Comparison of ENCODE assay signal across 8 mouse cellular contexts in genomic region chr6:82714243-82714642, GRCm38 (mm10). TPM values are rescaled to one million over a fixed set of nuclear protein-coding genes. Genes with fewer than 3 reads are reported as not detected.
DNase-seq lines count a peak whose midpoint lies in the region; ATAC-seq and TF ChIP-seq lines count a peak whose summit lies in the region.

No protein-coding gene starts in this region.

- peak; percentile 64 for DNase-seq in MEL-GATA-1-ER (ENCODE audit: extremely low read depth, low read depth)
- DNase-seq in cerebellum, adult 11 months = peak; percentile 39
- DNase-seq in heart, postnatal 4 days = peak; percentile 84
- peak; percentile 77 to 87 for DNase-seq in layer of hippocampus, adult 2 months (ENCODE audit: low spot score in 2 of 2)
- peak; percentile 87 for DNase-seq in lung, postnatal 0 days (ENCODE audit: low spot score)
- peak; percentile 70 for DNase-seq in ovary, postnatal 14 days (ENCODE audit: low spot score)
- peak; percentile 76 for DNase-seq in thymus, postnatal 0 days (ENCODE audit: low spot score)

- no peak overlapping the region for H3K9ac ChIP-seq in forebrain, embryonic 16.5 days (replicated peaks; ENCODE audit: low read depth, low read length)
- H3K9ac ChIP-seq in lung, postnatal 0 days (replicated peaks; ENCODE audit: low read depth) = no peak overlapping the region

- ATAC-seq in forebrain, embryonic 16.5 days = peak; percentile 67
- peak; percentile 76 for ATAC-seq in lung, postnatal 0 days

- H3K4me2 ChIP-seq in forebrain, embryonic 16.5 days (ENCODE audit: low read length) = no peak overlapping the region
- no peak overlapping the region for H3K4me2 ChIP-seq in lung, postnatal 0 days (replicated peaks; ENCODE audit: low read depth, low read length)

- H3K9me3 ChIP-seq in forebrain, embryonic 16.5 days (ENCODE audit: control insufficient read depth, low read length) = no peaks in the 10 kb centered on the region
- H3K9me3 ChIP-seq in lung, postnatal 0 days (ENCODE audit: low read length) = no peaks in the 10 kb centered on the region

- H3K27ac ChIP-seq in forebrain, embryonic 16.5 days (ENCODE audit: low read length) = no peak overlapping the region
- H3K27ac ChIP-seq in layer of hippocampus, adult 2 months = no peak overlapping the region
- no peak overlapping the region for H3K27ac ChIP-seq in lung, postnatal 0 days (ENCODE audit: low read length)

- TF ChIP-seq EP300 in lung, postnatal 0 days (IDR thresholded peaks at IDR 0.05) = no peak

- no peak overlapping the region for H3K4me3 ChIP-seq in forebrain, embryonic 16.5 days (replicated peaks; ENCODE audit: low read length)
- no peak overlapping the region for H3K4me3 ChIP-seq in layer of hippocampus, adult 2 months
- no peak overlapping the region for H3K4me3 ChIP-seq in lung, postnatal 0 days (ENCODE audit: low read depth, low read length)

- H3K36me3 ChIP-seq in forebrain, embryonic 16.5 days (ENCODE audit: control insufficient read depth, insufficient read depth) = no peaks in the 10 kb centered on the region
- no peaks in the 10 kb centered on the region for H3K36me3 ChIP-seq in lung, postnatal 0 days (ENCODE audit: insufficient read depth, low read length)

- WGBS in forebrain, embryonic 16.5 days = 11% methylated on average over 3 of the region's 3 CpGs
- WGBS in lung, postnatal 0 days = 11% methylated on average over 3 of the region's 3 CpGs

- no peaks in the 10 kb centered on the region for H3K27me3 ChIP-seq in forebrain, embryonic 16.5 days (replicated peaks; ENCODE audit: control insufficient read depth, insufficient read depth, low read length)
- no peaks in the 10 kb centered on the region for H3K27me3 ChIP-seq in lung, postnatal 0 days (replicated peaks; ENCODE audit: insufficient read depth, low read length)

- no peaks in the 10 kb centered on the region for H3K4me1 ChIP-seq in forebrain, embryonic 16.5 days (replicated peaks; ENCODE audit: control insufficient read depth, insufficient read depth, low read length)
- H3K4me1 ChIP-seq in lung, postnatal 0 days (ENCODE audit: insufficient read depth, low read depth, low read length) = 0 out of 2 replicates have a peak, but pooled peaks cover 3% of the 10 kb centered on the region

- peak; percentile 96 for TF ChIP-seq CTCF in layer of hippocampus, adult 2 months (conservative IDR thresholded peaks at IDR 0.05)
- peak; percentile 94 for TF ChIP-seq CTCF in lung, postnatal 0 days (IDR thresholded peaks at IDR 0.05)

RNA-seq across cellular contexts. Expression of gene Pole4, which starts 9.1 kb away (rescaled TPM):
- polyA plus RNA-seq in forebrain, embryonic 16.5 days (2015; fragmentation: Nextera tagmentation; extraction: Ambion mirVana) = 107 and 121 TPM in 2 replicates
- total RNA-seq in heart, postnatal 4 days (2021) = 10 to 100 TPM; 47.0 to 47.2 TPM
- total RNA-seq in layer of hippocampus, adult 2 months (2021) = 10 to 100 TPM; 36.4 to 36.7 TPM
- polyA plus RNA-seq in lung, postnatal 0 days (2015; fragmentation: Nextera tagmentation; extraction: Ambion mirVana) = 57.4 and 60.4 TPM in 2 replicates
- polyA plus RNA-seq in thymus, postnatal 0 days (2015; fragmentation: Nextera tagmentation; extraction: Ambion mirVana) = 146 and 155 TPM in 2 replicates
